Mouse (Mus musculus) MN1 (cell line): Measurements from ENCODE around the gene Faap20.
A peak's percentile ranks its signal among the peaks of the same experiment; 100 is the strongest.

Experiments used
- DNase-seq: peaks from one replicate; pipeline ENCODE4 v3.0.0-alpha.2; 2016; ENCODE audit warnings: low spot score

Faap20 gene

GRCm38 (mm10) chr4:155249648-155250351 lies at the start of gene Faap20:
Faap20 (plus strand) TSS chr4:155249802.
- peak; percentile 85 for DNase-seq

GRCm38 (mm10) chr4:155200861-155201390 lies 48.7 kb upstream of the Faap20 start:
- DNase-seq, result no peak

- no peak for DNase-seq
These were observed 47.8 kb upstream of the Faap20 start for GRCm38 (mm10) chr4:155201764-155202163.

GRCm38 (mm10) chr4:155205919-155206318 lies 43.7 kb upstream of the Faap20 start:
- no peak for DNase-seq

- DNase-seq, result no peak
These were observed 43.1 kb upstream of the Faap20 start for GRCm38 (mm10) chr4:155206498-155206897.

DNA sequence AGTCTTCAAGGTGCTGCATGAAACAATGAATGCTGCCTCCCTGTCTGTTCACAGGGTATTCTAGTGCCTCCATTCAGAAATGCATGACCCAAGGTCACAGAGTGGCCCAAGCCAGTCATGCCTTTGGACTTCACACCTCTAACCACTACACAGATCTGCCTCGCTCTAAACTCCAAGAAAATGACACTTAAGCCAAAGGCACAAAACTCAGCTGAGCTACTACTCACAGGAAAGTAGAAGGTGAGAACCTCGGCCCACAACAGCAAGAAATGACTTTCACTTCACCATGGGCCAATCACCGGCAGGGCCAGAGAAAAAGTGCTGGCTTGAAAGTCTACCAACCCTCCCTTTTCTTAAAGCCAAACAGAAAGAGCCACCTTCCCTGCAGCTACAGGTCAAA lies 41.8 kb upstream of the Faap20 start:
- DNase-seq, result no peak

- no peak for DNase-seq
These were observed 41.0 kb upstream of the Faap20 start for GRCm38 (mm10) chr4:155208613-155209012.

DNA sequence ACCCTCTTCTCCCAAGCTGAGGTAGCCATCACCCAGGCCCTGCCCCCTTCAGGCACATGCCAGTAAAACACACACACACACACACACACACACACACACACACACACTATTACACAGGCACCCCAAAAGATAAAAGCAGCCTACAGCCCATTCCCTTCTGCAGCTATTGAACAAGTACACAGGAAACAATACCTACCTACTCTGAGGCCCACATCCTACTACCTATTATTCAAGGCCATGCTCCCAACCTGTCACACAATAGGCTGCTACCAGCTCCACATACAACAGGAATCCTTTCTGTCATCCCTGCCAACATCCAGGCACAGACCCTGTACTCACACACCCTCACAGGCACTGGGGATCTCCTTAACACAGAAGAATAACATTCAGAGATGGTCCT lies 40.5 kb upstream of the Faap20 start:
- DNase-seq, result no peak

GRCm38 (mm10) chr4:155209494-155209893 lies 40.1 kb upstream of the Faap20 start:
- DNase-seq, result no peak

DNA sequence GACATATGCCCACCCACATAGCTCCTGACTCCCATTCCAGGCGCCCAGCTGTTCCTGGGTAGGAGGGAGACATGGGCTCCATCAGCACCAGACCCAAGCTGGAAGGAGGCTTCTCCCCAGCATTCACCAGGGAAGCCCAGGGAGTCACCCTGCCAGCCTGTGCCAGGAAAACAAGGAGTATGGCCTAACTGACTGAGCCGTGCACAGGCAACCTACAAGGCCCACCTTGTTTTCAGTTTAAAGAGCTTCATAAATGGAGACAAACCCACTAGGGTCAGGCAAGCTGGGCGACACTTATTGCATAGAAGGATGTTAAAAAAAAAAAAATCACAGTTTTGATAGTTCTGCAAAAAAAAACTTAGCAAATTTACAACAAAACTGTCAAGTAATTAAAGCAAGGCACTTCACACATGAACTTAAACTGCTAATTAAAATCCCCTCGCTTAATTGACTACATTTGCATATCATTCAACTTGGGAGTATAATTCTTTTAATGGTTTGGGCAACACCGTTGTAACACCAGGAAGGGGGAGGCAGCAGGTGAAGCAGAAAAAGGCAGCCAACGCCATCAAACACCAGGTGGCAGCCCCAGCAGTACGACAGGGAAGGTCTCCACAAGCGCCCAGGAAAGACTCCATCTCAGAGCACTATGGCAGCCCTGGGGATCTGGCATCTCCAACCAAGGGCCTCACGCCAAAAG lies 36.4 kb upstream of the Faap20 start:
- DNase-seq, result no peak

GRCm38 (mm10) chr4:155213752-155214054 lies 35.9 kb upstream of the Faap20 start:
- DNase-seq, result no peak

DNA sequence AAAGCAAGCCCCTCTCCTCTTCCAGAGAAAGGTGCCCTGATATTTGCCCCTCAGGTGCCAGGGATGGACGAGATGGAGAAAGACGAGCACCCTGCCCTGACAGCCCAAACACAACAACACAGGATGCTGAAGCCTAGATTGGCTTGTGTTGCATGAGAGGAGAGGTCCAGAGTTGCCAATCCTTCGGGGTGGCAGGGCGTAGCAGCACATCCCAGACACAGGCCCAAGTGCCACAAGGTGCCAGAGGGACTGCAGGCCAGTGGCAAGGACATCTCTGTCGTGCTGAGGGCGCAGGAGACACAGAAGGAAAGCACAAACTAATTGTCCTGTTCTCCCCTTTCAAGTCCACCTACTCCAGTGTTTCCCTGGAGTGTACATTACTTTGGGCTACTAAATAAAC lies 35.4 kb upstream of the Faap20 start:
- no peak for DNase-seq

- DNase-seq, result no peak
These were observed 34.8 kb upstream of the Faap20 start for GRCm38 (mm10) chr4:155214793-155215192.

- no peak for DNase-seq
These were observed 34.4 kb upstream of the Faap20 start for GRCm38 (mm10) chr4:155215203-155215602.

DNA sequence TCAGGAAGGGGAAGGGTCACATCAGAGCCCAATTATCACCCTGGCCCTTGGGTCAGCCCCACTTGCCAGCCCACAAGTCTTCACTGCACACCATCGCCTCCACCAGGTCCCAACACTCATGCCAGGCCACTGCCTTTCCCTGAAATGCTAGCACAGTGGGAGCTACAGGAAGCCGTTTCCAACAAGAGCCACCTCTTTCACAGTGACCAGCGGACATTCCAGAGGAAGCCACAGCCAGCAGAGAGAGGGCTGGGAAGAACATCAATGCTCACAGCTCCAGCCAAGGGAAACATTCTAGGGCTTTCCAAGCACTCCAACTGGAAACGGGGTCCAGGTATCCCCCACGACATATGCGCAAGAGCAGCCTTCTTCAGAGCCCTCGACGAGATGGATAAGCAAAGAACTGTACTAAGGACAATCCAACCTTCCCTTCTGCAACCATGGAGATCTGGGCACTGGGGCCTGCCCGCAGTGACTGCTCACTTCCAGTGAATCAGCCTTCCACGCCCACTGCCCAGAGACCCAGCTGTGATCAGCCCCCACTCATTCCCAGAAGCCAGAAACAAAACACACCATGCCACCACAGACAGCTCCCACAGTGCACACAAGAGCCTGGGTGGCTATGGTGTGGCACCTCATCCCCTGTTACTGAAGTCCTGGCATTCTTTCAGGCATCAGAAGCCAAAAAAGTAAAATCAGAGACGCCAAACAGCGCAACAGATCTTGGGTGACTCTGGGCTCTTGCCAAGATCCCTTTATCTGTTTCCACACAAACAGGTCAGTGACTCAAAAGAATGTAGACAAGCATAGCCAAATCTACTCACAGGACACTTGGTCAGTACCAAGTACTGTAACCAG lies 33.6 kb upstream of the Faap20 start:
- peak; percentile 37 for DNase-seq

GRCm38 (mm10) chr4:155217241-155218103 lies 32.1 kb upstream of the Faap20 start:
- no peak for DNase-seq

DNA sequence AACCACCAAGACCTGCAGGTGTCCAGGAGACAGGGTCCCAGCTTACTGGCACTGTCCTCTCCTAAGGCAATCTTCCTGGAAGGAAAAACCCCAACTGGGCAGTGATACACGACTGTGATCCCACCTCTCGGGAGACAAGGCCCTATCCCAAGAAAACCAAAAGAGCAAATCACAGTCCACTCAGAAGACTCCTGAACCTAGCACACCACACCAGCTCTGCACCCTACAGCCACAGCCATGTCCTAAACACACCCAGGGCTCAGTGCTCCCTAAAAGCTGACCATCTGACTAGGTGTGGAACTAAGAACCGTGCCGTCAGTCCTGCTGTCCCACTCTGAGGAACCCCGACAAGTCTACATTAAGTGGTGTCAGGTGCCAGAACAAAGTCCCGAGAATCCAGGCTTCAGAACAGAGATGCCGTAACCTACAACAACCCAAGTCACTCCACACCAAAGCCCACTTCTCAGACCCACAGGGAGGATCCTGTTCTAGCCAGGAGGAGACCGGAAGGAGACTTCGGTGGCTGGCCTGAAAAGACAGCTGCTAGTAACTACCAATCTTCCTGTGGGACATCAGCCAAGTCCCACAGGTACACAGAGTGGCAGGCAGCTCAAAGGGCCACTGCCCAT lies 31.4 kb upstream of the Faap20 start:
- no peak for DNase-seq

GRCm38 (mm10) chr4:155219271-155220212 lies 30.1 kb upstream of the Faap20 start:
- peak; percentile 38 for DNase-seq

DNA sequence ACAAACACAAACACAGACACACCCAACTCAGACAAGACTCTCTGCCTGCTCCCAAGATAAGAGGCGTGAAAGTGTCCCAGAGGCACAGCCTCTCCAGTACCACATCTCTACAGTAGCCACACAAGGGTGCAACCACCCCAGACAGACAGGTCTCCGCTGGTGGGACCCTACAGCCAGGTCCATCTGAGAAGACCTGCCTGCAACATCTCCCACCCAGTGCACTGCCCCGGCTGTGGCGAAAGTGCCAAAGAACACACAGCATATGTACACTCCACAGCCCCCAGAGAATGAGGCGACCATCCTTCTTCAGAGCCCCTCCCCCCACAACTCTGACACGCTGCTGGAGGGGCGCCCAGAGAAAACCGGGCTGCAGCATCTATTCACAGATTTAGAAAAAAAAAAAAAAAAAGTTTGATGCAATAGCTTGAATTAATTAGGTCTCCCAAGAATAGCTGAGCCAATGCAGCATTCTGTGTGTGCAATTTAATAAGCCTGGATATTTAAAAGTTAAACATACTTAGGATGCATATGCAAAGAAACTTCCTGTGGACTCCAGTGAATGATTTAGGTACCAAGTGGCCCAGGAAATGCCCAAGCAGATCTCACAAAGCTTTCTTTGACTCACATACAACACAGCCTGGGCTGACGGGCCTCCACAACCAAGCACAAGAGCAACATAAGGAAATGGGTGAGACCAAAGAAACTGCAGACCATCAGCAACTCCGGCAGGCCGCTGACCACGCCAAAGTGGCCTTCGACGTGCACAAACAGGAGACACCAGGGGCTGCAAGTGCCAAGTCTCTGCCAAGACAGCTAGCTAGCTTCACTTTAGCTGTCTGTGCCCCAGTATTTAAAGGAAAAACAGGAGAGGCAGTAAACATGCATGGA lies 29.1 kb upstream of the Faap20 start:
- DNase-seq, result peak; percentile 30
